Mouse (Mus musculus): ENCODE data around the gene R3hdm4. TPM values are rescaled to one million over a fixed set of nuclear protein-coding genes. Genes with fewer than 3 reads are reported as not detected.

R3hdm4 gene
- polyA plus RNA-seq, 1 experiment = 162 TPM

DNA sequence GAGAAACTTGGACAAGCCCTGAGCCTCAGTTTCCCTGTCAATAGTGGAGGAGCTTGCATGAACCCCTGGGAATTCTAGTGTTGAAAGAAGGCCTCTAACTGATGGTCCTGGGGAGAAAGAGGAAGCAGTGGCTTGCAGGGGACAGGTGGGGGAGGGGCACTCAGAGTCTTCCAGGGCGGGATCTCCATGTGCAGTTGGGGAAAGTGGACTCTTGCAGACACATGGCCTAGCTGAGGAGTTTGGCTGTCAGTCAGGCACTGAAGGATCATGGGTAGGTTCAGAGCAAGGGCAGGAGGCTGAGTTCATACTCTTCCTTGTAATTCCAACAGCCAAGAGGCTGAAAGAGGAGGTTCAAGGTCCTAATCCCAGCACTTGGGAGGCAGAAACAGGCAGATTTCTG lies 43.8 kb downstream of the R3hdm4 start:
- 54% methylated on average over 1 of the region's 1 CpGs for WGBS
- DNase-seq = no peak
- TF ChIP-seq CTCF (IDR thresholded peaks at IDR 0.05; ENCODE audit: borderline replicate concordance, insufficient read depth, low read depth, low read length) = no peak
- no peak for TF ChIP-seq POLR2A (IDR thresholded peaks at IDR 0.05; ENCODE audit: borderline replicate concordance, insufficient read depth, low read length)
- Histone ChIP-seq H3K4me1 (ENCODE audit: control insufficient read depth, insufficient read depth, low read length) (no peaks in the 10 kb centered on the region; the same call in 1 of the 2 replicates), H3K27ac (ENCODE audit: insufficient read depth, low read length) (no peak overlapping the region), H3K4me3 (replicated peaks; ENCODE audit: insufficient read depth, low read depth, low read length) (no peak overlapping the region), H3K27me3 (ENCODE audit: control insufficient read depth, insufficient read depth, low read length) (no peaks in the 10 kb centered on the region)

DNA sequence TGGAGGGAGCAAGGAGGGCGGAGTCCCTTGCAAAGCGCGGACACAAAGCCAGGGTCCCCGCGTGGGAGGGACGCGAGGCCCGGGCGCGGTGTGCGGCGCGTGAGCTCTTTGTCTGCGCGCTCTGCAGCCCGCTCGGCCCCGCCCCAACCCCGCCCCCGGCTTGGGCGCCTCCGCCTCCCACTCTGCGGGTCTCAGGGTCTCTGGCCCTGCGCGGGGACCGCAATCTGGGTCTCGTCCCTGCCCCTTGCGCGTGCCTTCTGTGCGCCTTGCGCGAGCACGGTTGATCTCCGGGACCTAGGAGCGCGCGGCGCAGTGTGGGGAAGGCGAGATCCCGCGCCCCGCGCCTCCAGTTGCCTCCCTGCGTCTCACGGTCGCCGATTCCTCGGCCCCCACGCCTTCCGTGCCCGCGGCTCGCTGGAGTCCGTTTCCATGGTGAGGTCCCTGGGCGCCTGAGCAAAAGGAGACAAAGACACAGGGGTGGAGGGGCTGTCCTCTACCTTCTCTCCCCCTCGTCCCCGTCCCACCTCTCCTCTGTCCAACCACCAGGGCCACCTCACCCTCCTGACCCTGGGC lies 46.6 kb downstream of the R3hdm4 start, which contains the start of the genes Prtn3 and Plppr3:
Gene Prtn3 (plus strand): TSS at position 187 of the 573 bp plus-strand sequence.
Gene Plppr3 (minus strand): TSS at position 345 of the 573 bp plus-strand sequence.
- Histone ChIP-seq H3K27ac (ENCODE audit: insufficient read depth, low read length) (no peak within 1 kb of the TSS), H3K4me1 (ENCODE audit: control insufficient read depth, insufficient read depth, low read length) (no peaks in the 10 kb centered on the region; the same call in 1 of the 2 replicates), H3K27me3 (ENCODE audit: control insufficient read depth, insufficient read depth, low read length) (no peaks in the 10 kb centered on the region), H3K4me3 (replicated peaks; ENCODE audit: insufficient read depth, low read depth, low read length) (peak within 1 kb of the TSS; percentile 84)
- peak in 1 of 2 experiments; percentile 55 for DNase-seq
- TF ChIP-seq POLR2A (IDR thresholded peaks at IDR 0.05; ENCODE audit: borderline replicate concordance, insufficient read depth, low read length) = no peak
- TF ChIP-seq CTCF (IDR thresholded peaks at IDR 0.05; ENCODE audit: borderline replicate concordance, insufficient read depth, low read depth, low read length) = no peak
- 1% methylated on average over 56 of the region's 57 CpGs for WGBS

DNA sequence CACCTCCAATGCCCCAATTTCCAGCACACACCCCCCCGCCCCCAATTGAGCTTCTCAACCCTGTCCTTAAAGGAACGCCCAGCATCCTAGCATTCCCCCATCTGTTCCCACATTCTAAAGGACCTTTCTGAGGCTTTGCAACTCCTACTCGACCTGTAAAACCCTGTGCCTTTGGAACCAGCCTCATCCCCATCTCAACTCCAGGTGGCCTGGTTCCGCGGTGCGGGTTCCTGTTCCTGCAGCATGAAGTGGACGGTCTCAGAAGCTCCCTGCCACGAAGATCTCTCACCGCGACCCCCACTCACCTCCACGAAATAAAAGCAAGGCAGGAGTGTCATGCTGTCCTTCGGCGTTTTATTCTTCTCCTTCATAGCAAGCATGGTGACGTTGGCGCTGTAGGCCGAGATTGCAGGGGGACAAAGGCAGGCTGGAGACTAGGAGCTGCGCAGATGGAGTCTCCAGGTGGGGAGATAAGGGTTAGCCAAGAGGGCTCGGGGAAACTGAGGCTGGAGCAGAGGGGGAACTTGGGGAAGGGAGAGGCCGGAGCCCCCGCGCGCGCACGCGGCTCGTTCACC lies 47.2 kb downstream of the R3hdm4 start:
- Histone ChIP-seq H3K27ac (ENCODE audit: insufficient read depth, low read length) (no peak overlapping the region), H3K4me3 (replicated peaks; ENCODE audit: insufficient read depth, low read depth, low read length) (peak overlapping the region; percentile 84), H3K4me1 (ENCODE audit: control insufficient read depth, insufficient read depth, low read length) (no peaks in the 10 kb centered on the region; the same call in 1 of the 2 replicates), H3K27me3 (ENCODE audit: control insufficient read depth, insufficient read depth, low read length) (no peaks in the 10 kb centered on the region)
- TF ChIP-seq POLR2A (IDR thresholded peaks at IDR 0.05; ENCODE audit: borderline replicate concordance, insufficient read depth, low read length) (no peak), CTCF (IDR thresholded peaks at IDR 0.05; ENCODE audit: borderline replicate concordance, insufficient read depth, low read depth, low read length) (no peak)
- no peak for DNase-seq
- 2% methylated on average over 26 of the region's 26 CpGs for WGBS

DNA sequence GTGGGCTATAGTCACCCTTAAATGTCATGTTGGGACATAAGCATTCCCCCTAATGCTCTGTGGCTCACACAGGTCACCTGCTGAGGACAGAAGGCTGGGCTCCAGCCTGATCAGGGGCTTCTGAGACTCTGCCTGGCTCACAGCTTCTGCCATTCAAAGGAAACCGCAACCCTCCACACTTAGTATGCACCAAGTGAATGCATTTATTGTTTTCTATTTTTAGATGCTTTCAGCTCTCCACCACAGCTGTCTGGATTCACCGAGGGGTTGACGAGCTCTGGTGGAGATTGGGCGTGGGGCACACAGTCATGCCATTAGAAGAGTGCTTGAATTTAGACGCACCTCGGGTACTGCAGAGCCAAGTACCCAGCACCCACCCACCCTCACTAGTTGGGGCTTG lies 47.7 kb downstream of the R3hdm4 start:
- 38% methylated on average over 6 of the region's 6 CpGs for WGBS
- TF ChIP-seq POLR2A (IDR thresholded peaks at IDR 0.05; ENCODE audit: borderline replicate concordance, insufficient read depth, low read length) = no peak
- no peak for TF ChIP-seq CTCF (IDR thresholded peaks at IDR 0.05; ENCODE audit: borderline replicate concordance, insufficient read depth, low read depth, low read length)
- H3K27ac ChIP-seq (ENCODE audit: insufficient read depth, low read length) = no peak overlapping the region

DNA sequence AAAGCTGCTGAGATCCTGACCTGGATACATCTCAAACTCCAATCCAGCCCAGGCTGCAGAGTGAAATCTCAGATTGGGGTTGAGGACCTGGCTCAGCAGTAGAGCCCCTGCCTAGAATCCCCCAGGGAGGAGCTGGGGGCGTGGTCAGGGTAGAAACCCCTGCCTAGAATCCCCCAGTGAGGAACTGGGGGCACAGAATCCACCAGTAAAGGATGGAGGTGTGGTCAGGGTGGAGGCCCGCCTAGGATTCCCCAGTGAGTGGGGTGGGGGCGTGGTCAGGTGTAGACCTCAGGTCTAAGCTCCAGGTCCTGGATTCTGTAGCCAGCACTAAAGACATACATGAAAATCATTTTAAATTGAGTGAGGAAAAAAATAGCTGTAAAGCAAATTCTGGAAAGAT lies 48.1 kb downstream of the R3hdm4 start:
- H3K27me3 ChIP-seq (ENCODE audit: control insufficient read depth, insufficient read depth, low read length) = no peaks in the 10 kb centered on the region
- TF ChIP-seq CTCF (IDR thresholded peaks at IDR 0.05; ENCODE audit: borderline replicate concordance, insufficient read depth, low read depth, low read length) (no peak), POLR2A (IDR thresholded peaks at IDR 0.05; ENCODE audit: borderline replicate concordance, insufficient read depth, low read length) (no peak)
- no peaks in the 10 kb centered on the region; the same call in 1 of the 2 replicates for H3K4me1 ChIP-seq (ENCODE audit: control insufficient read depth, insufficient read depth, low read length)
- DNase-seq = no peak
- H3K27ac ChIP-seq (ENCODE audit: insufficient read depth, low read length) = no peak overlapping the region
- no peak overlapping the region for H3K4me3 ChIP-seq (replicated peaks; ENCODE audit: insufficient read depth, low read depth, low read length)
- WGBS = 58% methylated on average over 3 of the region's 3 CpGs

More for the DNA sequence above, 47.7 kb downstream of the R3hdm4 start:
- H3K4me3 ChIP-seq (replicated peaks; ENCODE audit: insufficient read depth, low read depth, low read length) = no peak overlapping the region
- DNase-seq = no peak
- no peaks in the 10 kb centered on the region; the same call in 1 of the 2 replicates for H3K4me1 ChIP-seq (ENCODE audit: control insufficient read depth, insufficient read depth, low read length)
- no peaks in the 10 kb centered on the region for H3K27me3 ChIP-seq (ENCODE audit: control insufficient read depth, insufficient read depth, low read length)

DNA sequence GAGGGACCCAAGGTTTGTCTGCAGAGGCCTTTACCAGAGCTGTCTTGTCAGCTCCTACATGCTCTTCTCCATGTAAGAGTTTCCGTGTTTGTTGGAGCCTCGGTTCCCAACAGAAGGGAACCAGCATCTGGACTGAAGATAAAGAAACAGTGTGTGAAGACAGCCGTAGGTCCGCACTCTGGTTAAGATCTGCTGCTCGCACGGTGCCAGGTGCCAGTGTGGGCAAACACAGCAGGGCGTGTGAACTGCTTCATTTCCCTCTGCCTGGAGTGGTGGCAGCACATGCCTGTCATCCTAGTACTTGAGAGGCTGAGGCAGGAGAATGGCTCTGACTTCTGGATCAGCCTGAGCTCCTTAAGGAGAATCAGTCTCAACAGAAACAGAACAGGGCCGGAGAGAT lies 49.2 kb downstream of the R3hdm4 start:
- no peak overlapping the region for H3K4me3 ChIP-seq (replicated peaks; ENCODE audit: insufficient read depth, low read depth, low read length)
- no peak for TF ChIP-seq POLR2A (IDR thresholded peaks at IDR 0.05; ENCODE audit: borderline replicate concordance, insufficient read depth, low read length)
- no peak for TF ChIP-seq CTCF (IDR thresholded peaks at IDR 0.05; ENCODE audit: borderline replicate concordance, insufficient read depth, low read depth, low read length)

DNA sequence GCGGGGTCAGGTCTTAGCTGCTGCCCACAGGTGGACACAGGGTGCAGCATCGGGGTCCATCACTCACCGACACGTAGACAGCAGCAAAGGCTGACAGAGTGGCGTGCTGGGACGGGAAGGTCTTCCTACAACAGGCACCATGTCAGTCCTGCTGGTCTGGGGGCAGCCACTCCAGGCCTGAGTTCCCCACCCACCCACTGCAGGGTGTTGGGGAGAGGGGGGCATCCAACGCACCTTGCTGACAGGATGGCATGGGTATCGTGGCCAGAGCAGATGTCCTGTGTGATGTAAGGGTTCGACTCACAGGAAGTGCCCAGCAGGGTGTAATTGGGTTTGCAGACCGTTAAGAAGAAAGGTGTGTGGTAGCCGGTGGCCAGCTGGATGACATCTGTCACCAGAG lies 54.4 kb downstream of the R3hdm4 start:
- Histone ChIP-seq H3K4me3 (replicated peaks; ENCODE audit: insufficient read depth, low read depth, low read length) (no peak overlapping the region), H3K27me3 (ENCODE audit: control insufficient read depth, insufficient read depth, low read length) (no peaks in the 10 kb centered on the region), H3K4me1 (ENCODE audit: control insufficient read depth, insufficient read depth, low read length) (peaks cover 31% of the 10 kb centered on the region), H3K27ac (ENCODE audit: insufficient read depth, low read length) (no peak overlapping the region)
- TF ChIP-seq CTCF (IDR thresholded peaks at IDR 0.05; ENCODE audit: borderline replicate concordance, insufficient read depth, low read depth, low read length) = no peak
- TF ChIP-seq POLR2A (IDR thresholded peaks at IDR 0.05; ENCODE audit: borderline replicate concordance, insufficient read depth, low read length) = no peak
- 57% methylated on average over 11 of the region's 11 CpGs for WGBS
- DNase-seq = peak in 1 of 2 experiments; percentile 25

More for the DNA sequence above, 49.2 kb downstream of the R3hdm4 start:
- WGBS = 59% methylated on average over 8 of the region's 8 CpGs
- DNase-seq = no peak
- H3K4me1 ChIP-seq (ENCODE audit: control insufficient read depth, insufficient read depth, low read length) = peaks cover 2% of the 10 kb centered on the region
- H3K27ac ChIP-seq (ENCODE audit: insufficient read depth, low read length) = no peak overlapping the region
- no peaks in the 10 kb centered on the region for H3K27me3 ChIP-seq (ENCODE audit: control insufficient read depth, insufficient read depth, low read length)

DNA sequence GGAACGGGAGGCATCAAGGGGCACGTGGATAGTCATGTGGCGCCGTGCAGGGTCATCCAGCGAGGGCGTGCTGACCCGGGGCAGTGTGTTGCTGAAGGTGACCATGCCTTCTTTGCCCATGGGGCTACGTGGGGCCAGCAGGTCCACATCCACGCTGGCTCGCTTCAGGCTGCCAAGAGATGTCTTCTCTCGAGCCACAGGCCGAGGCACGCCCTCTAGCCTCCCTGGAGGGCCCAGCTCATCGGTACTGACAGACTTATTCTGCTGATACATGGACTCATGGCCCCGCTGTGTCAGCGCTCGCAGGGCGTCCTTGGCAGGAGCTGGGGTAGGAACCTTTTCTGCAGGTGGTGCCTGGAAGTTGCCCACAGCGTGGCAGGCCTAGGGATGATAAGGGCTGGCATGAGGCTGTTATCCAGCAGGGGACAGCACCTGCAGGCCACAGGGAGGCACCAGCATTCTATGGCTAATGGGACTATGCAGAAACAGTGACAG lies 55.2 kb downstream of the R3hdm4 start:
- H3K27ac ChIP-seq (ENCODE audit: insufficient read depth, low read length) = no peak overlapping the region
- peaks cover 37% of the 10 kb centered on the region for H3K4me1 ChIP-seq (ENCODE audit: control insufficient read depth, insufficient read depth, low read length)
- no peaks in the 10 kb centered on the region for H3K27me3 ChIP-seq (ENCODE audit: control insufficient read depth, insufficient read depth, low read length)
- WGBS = 25% methylated on average over 19 of the region's 19 CpGs
- TF ChIP-seq POLR2A (IDR thresholded peaks at IDR 0.05; ENCODE audit: borderline replicate concordance, insufficient read depth, low read length) (no peak), CTCF (IDR thresholded peaks at IDR 0.05; ENCODE audit: borderline replicate concordance, insufficient read depth, low read depth, low read length) (peak; percentile 62)
- peak in 1 of 2 experiments; percentile 49 for DNase-seq
- no peak overlapping the region for H3K4me3 ChIP-seq (replicated peaks; ENCODE audit: insufficient read depth, low read depth, low read length)

All from cerebellum, adult 2 months (tissue).